Mouse (Mus musculus): ENCODE measurements around the gene Rhbdd1.

The Rhbdd1 gene

GRCm38 (mm10) chr1:82316111-82316745 is at the start of gene Rhbdd1:
Gene Rhbdd1 (plus strand): TSS chr1:82316452.
- DNase-seq (ENCODE audit: low spot score) = peak; percentile 98

- no peak for DNase-seq (ENCODE audit: low spot score)
Observed at GRCm38 (mm10) chr1:82267547-82267946, 48.7 kb upstream of the Rhbdd1 start.

GRCm38 (mm10) chr1:82272231-82272630 is 44.0 kb upstream of the Rhbdd1 start:
- DNase-seq (ENCODE audit: low spot score) = no peak

GRCm38 (mm10) chr1:82273529-82273928 is 42.7 kb upstream of the Rhbdd1 start:
- no peak for DNase-seq (ENCODE audit: low spot score)

GRCm38 (mm10) chr1:82274361-82274760 is 41.9 kb upstream of the Rhbdd1 start:
- no peak for DNase-seq (ENCODE audit: low spot score)

- DNase-seq (ENCODE audit: low spot score) = no peak
Observed at GRCm38 (mm10) chr1:82279768-82280167, 36.5 kb upstream of the Rhbdd1 start.

GRCm38 (mm10) chr1:82281823-82282222 is 34.4 kb upstream of the Rhbdd1 start:
- no peak for DNase-seq (ENCODE audit: low spot score)

GRCm38 (mm10) chr1:82282992-82283611 is 33.1 kb upstream of the Rhbdd1 start:
- DNase-seq (ENCODE audit: low spot score) = peak; percentile 88

- DNase-seq (ENCODE audit: low spot score) = no peak
Observed at GRCm38 (mm10) chr1:82283901-82284301, 32.4 kb upstream of the Rhbdd1 start.

GRCm38 (mm10) chr1:82284403-82284802 is 31.8 kb upstream of the Rhbdd1 start:
- DNase-seq (ENCODE audit: low spot score) = no peak

- DNase-seq (ENCODE audit: low spot score) = no peak
Observed at GRCm38 (mm10) chr1:82285461-82286189, 30.6 kb upstream of the Rhbdd1 start.

- no peak for DNase-seq (ENCODE audit: low spot score)
Observed at GRCm38 (mm10) chr1:82286190-82287051, 29.8 kb upstream of the Rhbdd1 start.

GRCm38 (mm10) chr1:82287052-82287775 is 29.0 kb upstream of the Rhbdd1 start:
- no peak for DNase-seq (ENCODE audit: low spot score)

- DNase-seq (ENCODE audit: low spot score) = no peak
Observed at GRCm38 (mm10) chr1:82287776-82288325, 28.4 kb upstream of the Rhbdd1 start.

- no peak for DNase-seq (ENCODE audit: low spot score)
Observed at GRCm38 (mm10) chr1:82288421-82288990, 27.7 kb upstream of the Rhbdd1 start.

GRCm38 (mm10) chr1:82289116-82289989 is 26.9 kb upstream of the Rhbdd1 start:
- peak; percentile 31 for DNase-seq (ENCODE audit: low spot score)

- peak; percentile 48 for DNase-seq (ENCODE audit: low spot score)
Observed at GRCm38 (mm10) chr1:82289990-82290681, 26.1 kb upstream of the Rhbdd1 start.

- peak; percentile 82 for DNase-seq (ENCODE audit: low spot score)
Observed at GRCm38 (mm10) chr1:82290723-82291150, 25.5 kb upstream of the Rhbdd1 start.

- peak; percentile 87 for DNase-seq (ENCODE audit: low spot score)
Observed at GRCm38 (mm10) chr1:82291151-82291797, 25.0 kb upstream of the Rhbdd1 start, which contains the start of gene Irs1. Gene Irs1 (minus strand): TSS chr1:82291416.

Measured in urinary bladder, postnatal 14 days (tissue).